Mouse (Mus musculus) liver, embryonic 14.5 days (tissue): ENCODE measurements at regions not wholly inside any gene's neighbourhood (a gene's known extent, or its start where the extent isn't known, plus 50 kb on each side); places are given as distances from the start of the nearest gene placed in this dataset.

Source experiments
- CTCF ChIP-seq: IDR thresholded peaks from 2 replicates; pipeline ENCODE4 v1.5.1; 2016; ENCODE audit warnings: antibody characterized with exemption, low read depth, control low read depth
- EP300 ChIP-seq: IDR thresholded peaks from 2 replicates; pipeline ENCODE4 v1.6.1; 2016; ENCODE audit warnings: antibody characterized with exemption, low read depth

GRCm38 (mm10) chr3:119895141-119895540, 110.9 kb upstream of the Ptbp2 start:
- TF ChIP-seq CTCF (no peak), EP300 (no peak)
